Mouse (Mus musculus) layer of hippocampus, adult 18-20 months (tissue): ENCODE measurements around the gene Gm28038. TPM values are rescaled to one million over a fixed set of nuclear protein-coding genes. Genes with fewer than 3 reads are reported as not detected.

Experiments used
- DNase-seq, 2 experiments: peaks; one replicate each; pipeline ENCODE4 v3.0.0; 2022; ENCODE audit warnings: low spot score in 2 of 2
- total RNA-seq, 2 experiments: library from RNA; stranded (reverse); gene quantifications; 2 replicates each; pipeline ENCODE4 v1.2.3; 2021

The Gm28038 gene
- total RNA-seq, 2 experiments from 2014 or later: not detected

DNA sequence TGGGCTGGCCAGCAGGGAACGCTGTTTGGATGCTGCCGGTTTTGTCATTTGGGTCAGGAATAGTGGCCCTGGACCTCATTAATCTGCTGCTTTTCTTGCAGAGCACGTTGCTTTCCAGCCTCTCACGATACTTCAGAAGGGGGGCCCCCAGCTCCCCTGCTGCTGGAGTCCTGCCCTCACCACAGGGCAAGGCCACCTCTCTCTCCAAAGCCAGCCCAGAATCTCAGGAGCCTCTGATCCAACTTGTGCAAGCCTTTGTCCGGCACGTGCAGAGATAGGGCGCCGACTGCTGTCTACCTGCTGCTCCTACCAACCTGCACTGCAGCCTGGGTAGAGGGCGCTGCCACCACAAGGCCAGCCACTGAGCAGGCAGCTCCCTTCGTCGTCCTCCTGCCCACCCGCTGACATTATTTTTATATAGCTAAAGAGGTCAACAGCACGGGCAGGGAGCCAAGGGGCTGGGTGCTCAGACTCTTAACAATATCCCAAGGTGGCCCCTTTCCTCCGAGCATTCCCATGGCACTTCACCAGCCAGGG lies 62.8 kb downstream of the Gm28038 start:
- DNase-seq: no peak

DNA sequence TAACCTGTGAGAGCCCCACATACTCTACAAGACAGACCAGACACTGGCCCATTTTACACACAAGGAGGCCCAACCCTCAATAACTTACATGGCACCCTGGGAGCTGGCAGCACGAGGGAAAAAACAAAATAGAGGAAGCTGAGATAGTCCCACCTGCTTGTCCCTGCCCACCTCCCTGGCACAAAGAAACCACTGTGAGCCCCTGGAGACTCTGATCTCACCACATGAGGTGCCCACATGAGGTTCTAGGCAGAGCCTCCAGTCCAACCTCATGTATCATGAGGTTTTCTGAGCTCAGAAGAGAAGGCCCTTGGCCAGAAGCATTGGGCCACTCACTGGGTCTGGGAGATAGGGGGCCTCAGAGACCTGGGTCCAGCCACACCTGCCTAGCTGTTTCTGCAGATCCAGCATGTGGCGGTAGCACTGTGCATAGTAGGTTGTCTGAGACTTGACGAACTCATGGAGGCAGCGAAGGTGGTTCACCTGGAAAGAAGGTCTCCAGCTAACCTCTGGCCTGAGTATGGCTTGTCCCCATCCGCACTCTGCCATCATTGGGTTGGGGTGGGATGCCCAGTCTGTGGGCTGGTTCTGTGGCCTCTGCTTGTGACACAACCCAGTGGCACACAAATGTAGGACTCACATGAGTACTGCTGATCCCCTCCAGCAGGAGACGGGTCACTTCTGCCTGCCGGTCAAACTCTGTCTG lies 65.3 kb downstream of the Gm28038 start:
- DNase-seq: no peak

DNA sequence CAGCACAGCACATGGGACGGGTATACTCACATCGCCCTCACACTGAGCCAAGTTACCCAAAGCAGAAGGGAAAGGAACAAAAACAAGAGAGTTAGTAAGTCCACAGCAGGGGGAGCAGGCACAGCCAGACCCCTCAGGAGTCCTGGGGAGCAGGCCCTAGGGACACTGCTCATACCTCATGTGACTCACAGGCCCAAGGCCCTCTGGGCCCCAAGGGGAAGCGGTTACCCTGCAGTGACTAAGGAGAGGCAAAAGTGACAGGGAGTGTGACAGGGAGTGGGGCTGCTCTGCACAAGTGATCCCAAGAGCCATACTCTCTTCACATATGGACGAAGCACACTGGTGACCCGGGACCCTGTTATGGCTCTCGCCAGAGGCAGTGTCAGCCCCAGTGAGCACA lies 68.4 kb downstream of the Gm28038 start:
- DNase-seq: no peak

Other genes with a start within 250 kb of the Gm28038 start
- gene Wdr34, start 232.2 kb upstream of the Gm28038 start, total RNA-seq: 10 to 100 TPM; 38.3 to 39.4 TPM
- gene Set, start 223.7 kb upstream of the Gm28038 start, total RNA-seq: 100 to 1,000 TPM; 192 to 199 TPM
- gene Pkn3, start 203.4 kb upstream of the Gm28038 start, total RNA-seq: 1 to 10 TPM; 2.1 to 3.8 TPM
- 10 to 100 TPM in 1 of 2 experiments, 1 to 10 TPM in 1; 7.9 to 10.5 TPM for gene Zdhhc12, start 187.4 kb upstream of the Gm28038 start, total RNA-seq
- gene Zer1, start 156.5 kb upstream of the Gm28038 start, total RNA-seq: 100 to 1,000 TPM; 187 to 193 TPM
- gene Tbc1d13, start 147.3 kb upstream of the Gm28038 start, total RNA-seq: 10 to 100 TPM; 51.1 to 54.7 TPM
- gene Endog, start 109.5 kb upstream of the Gm28038 start, total RNA-seq: 10 to 100 TPM; 20.7 to 24.9 TPM
- gene Spout1, start 102.6 kb upstream of the Gm28038 start, total RNA-seq: 10 to 100 TPM; 34.2 to 34.6 TPM
- 10 to 100 TPM; 15.2 to 16.1 TPM for gene Kyat1, start 75.2 kb upstream of the Gm28038 start, total RNA-seq
- gene Lrrc8a, start 43.3 kb upstream of the Gm28038 start, total RNA-seq: 10 to 100 TPM; 61.5 to 62.8 TPM
- gene Gm28035, start 40.5 kb upstream of the Gm28038 start, total RNA-seq: 1 to 10 TPM; 8.4 to 9.5 TPM
- gene Phyhd1, start 14.8 kb upstream of the Gm28038 start, total RNA-seq: 10 to 100 TPM; 17.7 to 20.1 TPM
- 10 to 100 TPM; 19.8 to 22.3 TPM for gene Dolk, start 5.3 kb downstream of the Gm28038 start, total RNA-seq
- gene Nup188, start 5.4 kb downstream of the Gm28038 start, total RNA-seq: 10 to 100 TPM; 19.5 to 21.9 TPM
- 100 to 1,000 TPM; 274 to 286 TPM for gene Sh3glb2, start 78.3 kb downstream of the Gm28038 start, total RNA-seq
- 100 to 1,000 TPM; 105 to 111 TPM for gene Miga2, start 83.2 kb downstream of the Gm28038 start, total RNA-seq
- 10 to 100 TPM; 21.9 to 26.3 TPM for gene Dolpp1, start 111.2 kb downstream of the Gm28038 start, total RNA-seq
- 10 to 100 TPM; 45.9 to 55.6 TPM for gene Crat, start 134.8 kb downstream of the Gm28038 start, total RNA-seq
- 100 to 1,000 TPM; 170 to 176 TPM for gene Ptpa, start 135.0 kb downstream of the Gm28038 start, total RNA-seq
- gene Ier5l, start 193.2 kb downstream of the Gm28038 start, total RNA-seq: 10 to 100 TPM; 15.2 to 18.0 TPM